Mouse (Mus musculus) limb, embryonic 14.5 days (tissue): ENCODE data around the gene 4930432K21Rik. TPM values are rescaled to one million over a fixed set of nuclear protein-coding genes. Genes with fewer than 3 reads are reported as not detected.

ENCODE experiments used
- ATAC-seq: fragments of 200-750 bp; cut with Nextera tagmentation; 2 replicates; pipeline ENCODE4 v1.8.0; 2017; ENCODE audit warnings: low read depth, moderate number of reproducible peaks, moderate TSS enrichment; ENCODE audit not compliant: low FRiP score
- DNase-seq: peaks from one replicate; pipeline ENCODE4 v3.0.0-alpha.2; 2015; ENCODE audit warnings: low spot score
- H3K27ac ChIP-seq: fragments of 300-500 bp; sonication (generic); replicated peaks from 2 replicates; pipeline ENCODE4 v1.5.1; 2014; ENCODE audit warnings: low read depth, mild to moderate bottlenecking, low read length, moderate library complexity, mixed read lengths
- H3K27me3 ChIP-seq: fragments of 300-500 bp; sonication (generic); 2 replicates; pipeline ENCODE4 v1.6.1; 2014; ENCODE audit warnings: low read length, mixed read lengths; ENCODE audit not compliant: control insufficient read depth, insufficient read depth
- H3K36me3 ChIP-seq: fragments of 300-500 bp; sonication (generic); 2 replicates; pipeline ENCODE4 v1.6.1; 2014; ENCODE audit warnings: mild to moderate bottlenecking, low read length, moderate library complexity, mixed read lengths; ENCODE audit not compliant: control insufficient read depth, insufficient read depth
- H3K4me1 ChIP-seq: fragments of 300-500 bp; sonication (generic); 2 replicates; pipeline ENCODE4 v1.6.1; 2014; ENCODE audit warnings: antibody characterized with exemption, low read length, mixed read lengths; ENCODE audit not compliant: control insufficient read depth, insufficient read depth
- H3K4me2 ChIP-seq: fragments of 300-500 bp; sonication (generic); replicated peaks from 2 replicates; pipeline ENCODE4 v1.6.1; 2014; ENCODE audit warnings: low read depth, mild to moderate bottlenecking, low read length, moderate library complexity; ENCODE audit not compliant: severe bottlenecking
- H3K4me3 ChIP-seq: fragments of 300-500 bp; sonication (generic); replicated peaks from 2 replicates; pipeline ENCODE4 v1.5.1; 2014; ENCODE audit warnings: low read length
- H3K9ac ChIP-seq: fragments of 300-500 bp; sonication (generic); 2 replicates; pipeline ENCODE4 v1.6.1; 2014; ENCODE audit warnings: mild to moderate bottlenecking, low read depth, low read length, moderate library complexity; ENCODE audit not compliant: severe bottlenecking
- H3K9me3 ChIP-seq: fragments of 300-500 bp; sonication (generic); 2 replicates; pipeline ENCODE4 v1.6.1; 2016; ENCODE audit warnings: low read length; ENCODE audit not compliant: control insufficient read depth
- POLR2A ChIP-seq: fragments of 200-500 bp; IDR thresholded peaks from 2 replicates; pipeline ENCODE4 v1.8.0; 2012; ENCODE audit warnings: inconsistent platforms, mild to moderate bottlenecking, moderate library complexity, borderline replicate concordance; ENCODE audit not compliant: insufficient read depth, insufficient read length; ENCODE audit errors: extremely low read depth
- WGBS: fragments of 180-500 bp; shearing (Covaris S2); extraction: QIAGEN DNeasy Blood & Tissue Kit; methylation state at CpG from one replicate; pipeline ENCODE4 v1.1.7; 2014; 5-methylcytosine and 5-hydroxymethylcytosine counted together
- polyA plus RNA-seq, 2 experiments: library from polyadenylated mRNA; depleted of rRNA in 1 of 2; stranded (reverse) in 1 of 2; unstranded in 1 of 2; fragments of >200 nt; fragmentation: Nextera tagmentation in 1 of 2; extraction: Ambion mirVana in 1 of 2; gene quantifications; 2 replicates each; pipeline versions ENCODE4 v1.2.1 to v1.2.3; 2012 to 2014

The 4930432K21Rik gene
- polyA plus RNA-seq, 2 experiments = 0.72 to 1.7 TPM

GRCm38 (mm10) chr8:84182833-84183232 is 35.0 kb downstream of the 4930432K21Rik start:
- Histone ChIP-seq H3K4me1 (peaks cover 40% of the 10 kb centered on the region), H3K27ac (peak overlapping the region; percentile 96; the same call in 1 of the 2 replicates), H3K4me3 (peak overlapping the region; percentile 81), H3K9me3 (no peaks in the 10 kb centered on the region), H3K9ac (peak overlapping the region; percentile 99), H3K4me2 (peak overlapping the region; percentile 85), H3K36me3 (no peaks in the 10 kb centered on the region), H3K27me3 (no peaks in the 10 kb centered on the region)
- WGBS = 40% methylated on average over 4 of the region's 4 CpGs
- TF ChIP-seq POLR2A = no peak
- DNase-seq = no peak
- no peak for ATAC-seq

- no peaks in the 10 kb centered on the region for H3K36me3 ChIP-seq
- peak overlapping the region; percentile 85 for H3K4me2 ChIP-seq
- peak overlapping the region; percentile 96 for H3K27ac ChIP-seq
- no peaks in the 10 kb centered on the region for H3K9me3 ChIP-seq
- WGBS = under 1% methylated on average over 61 of the region's 87 CpGs
- TF ChIP-seq POLR2A = no peak
- H3K27me3 ChIP-seq = no peaks in the 10 kb centered on the region
- peak overlapping the region; percentile 99 for H3K9ac ChIP-seq
- peaks cover 40% of the 10 kb centered on the region for H3K4me1 ChIP-seq
- peak; percentile 48 for ATAC-seq
- peak overlapping the region; percentile 81 for H3K4me3 ChIP-seq
- no peak for DNase-seq
These were observed 35.6 kb downstream of the 4930432K21Rik start for GRCm38 (mm10) chr8:84183261-84184084.

- peak overlapping the region; percentile 81 for H3K4me3 ChIP-seq
- peak overlapping the region; percentile 85 for H3K4me2 ChIP-seq
- ATAC-seq = no peak; the same call in none of the 2 replicates
- 14% methylated on average over 20 of the region's 21 CpGs for WGBS
- no peak for TF ChIP-seq POLR2A
- no peaks in the 10 kb centered on the region for H3K27me3 ChIP-seq
- peak overlapping the region; percentile 96 for H3K27ac ChIP-seq
- DNase-seq = no peak
- no peaks in the 10 kb centered on the region for H3K36me3 ChIP-seq
- peaks cover 40% of the 10 kb centered on the region for H3K4me1 ChIP-seq
- peak overlapping the region; percentile 99 for H3K9ac ChIP-seq
- no peaks in the 10 kb centered on the region for H3K9me3 ChIP-seq
These were observed 36.5 kb downstream of the 4930432K21Rik start for GRCm38 (mm10) chr8:84184085-84185043.

GRCm38 (mm10) chr8:84185117-84185516 is 37.3 kb downstream of the 4930432K21Rik start, which contains the start of gene Nanos3:
Nanos3 (minus strand) TSS chr8:84185217.
- no peaks in the 10 kb centered on the region for H3K9me3 ChIP-seq
- H3K4me1 ChIP-seq = peaks cover 33% of the 10 kb centered on the region
- ATAC-seq = no peak
- WGBS = 93% methylated on average over 7 of the region's 7 CpGs
- no peak for TF ChIP-seq POLR2A
- H3K27me3 ChIP-seq = no peaks in the 10 kb centered on the region
- no peak for DNase-seq
- H3K4me2 ChIP-seq = peak within 1 kb of the TSS; percentile 85
- no peaks in the 10 kb centered on the region for H3K36me3 ChIP-seq
- H3K4me3 ChIP-seq = peak within 1 kb of the TSS; percentile 81
- peak within 1 kb of the TSS; percentile 99 for H3K9ac ChIP-seq
- H3K27ac ChIP-seq = peak within 1 kb of the TSS; percentile 96

- TF ChIP-seq POLR2A = no peak
These were observed 38.7 kb downstream of the 4930432K21Rik start for GRCm38 (mm10) chr8:84186547-84186946.

More at GRCm38 (mm10) chr8:84186547-84186946, 38.7 kb downstream of the 4930432K21Rik start:
- Histone ChIP-seq H3K4me3 (peak overlapping the region; percentile 35), H3K4me1 (peaks cover 20% of the 10 kb centered on the region), H3K4me2 (peak overlapping the region; percentile 73), H3K9me3 (no peaks in the 10 kb centered on the region), H3K27ac (no peak overlapping the region), H3K27me3 (no peaks in the 10 kb centered on the region), H3K36me3 (no peaks in the 10 kb centered on the region), H3K9ac (peak overlapping the region; percentile 46)
- peak; percentile 83 for DNase-seq
- peak; percentile 48 for ATAC-seq
- WGBS = 0% methylated on average over 12 of the region's 12 CpGs
